Mouse (Mus musculus): ENCODE data around the gene Myl3. TPM values are rescaled to one million over a fixed set of nuclear protein-coding genes. Genes with fewer than 3 reads are reported as not detected.

Myl3 gene
- polyA plus RNA-seq, 1 experiment from 2014 or later, result 19.8 TPM

- Histone ChIP-seq H3K4me3 (no peak overlapping the region), H3K9ac (no peak overlapping the region), H3K27me3 (no peaks in the 10 kb centered on the region), H3K4me1 (peaks cover 40% of the 10 kb centered on the region), H3K27ac (peak overlapping the region; percentile 35; the same call in 1 of the 2 replicates), H3K4me2 (no peak overlapping the region), H3K36me3 (no peaks in the 10 kb centered on the region), H3K9me3 (no peaks in the 10 kb centered on the region)
- WGBS, result 60% methylated on average over 2 of the region's 2 CpGs
- ATAC-seq (ENCODE audit: borderline replicate concordance, extremely low read depth, low FRiP score, low TSS enrichment), result no peak
Measured at GRCm38 (mm10) chr9:110763405-110763804, 21.7 kb downstream of the Myl3 start.

GRCm38 (mm10) chr9:110772336-110772735 is 30.7 kb downstream of the Myl3 start:
- H3K9ac ChIP-seq, result no peak overlapping the region
- ATAC-seq (ENCODE audit: borderline replicate concordance, extremely low read depth, low FRiP score, low TSS enrichment), result no peak
- no peaks in the 10 kb centered on the region for H3K9me3 ChIP-seq
- H3K4me1 ChIP-seq, result peaks cover 19% of the 10 kb centered on the region
- H3K27ac ChIP-seq, result no peak overlapping the region
- no peaks in the 10 kb centered on the region for H3K36me3 ChIP-seq
- 88% methylated on average over 10 of the region's 10 CpGs for WGBS
- H3K4me3 ChIP-seq, result no peak overlapping the region
- H3K4me2 ChIP-seq, result no peak overlapping the region
- no peaks in the 10 kb centered on the region for H3K27me3 ChIP-seq

DNA sequence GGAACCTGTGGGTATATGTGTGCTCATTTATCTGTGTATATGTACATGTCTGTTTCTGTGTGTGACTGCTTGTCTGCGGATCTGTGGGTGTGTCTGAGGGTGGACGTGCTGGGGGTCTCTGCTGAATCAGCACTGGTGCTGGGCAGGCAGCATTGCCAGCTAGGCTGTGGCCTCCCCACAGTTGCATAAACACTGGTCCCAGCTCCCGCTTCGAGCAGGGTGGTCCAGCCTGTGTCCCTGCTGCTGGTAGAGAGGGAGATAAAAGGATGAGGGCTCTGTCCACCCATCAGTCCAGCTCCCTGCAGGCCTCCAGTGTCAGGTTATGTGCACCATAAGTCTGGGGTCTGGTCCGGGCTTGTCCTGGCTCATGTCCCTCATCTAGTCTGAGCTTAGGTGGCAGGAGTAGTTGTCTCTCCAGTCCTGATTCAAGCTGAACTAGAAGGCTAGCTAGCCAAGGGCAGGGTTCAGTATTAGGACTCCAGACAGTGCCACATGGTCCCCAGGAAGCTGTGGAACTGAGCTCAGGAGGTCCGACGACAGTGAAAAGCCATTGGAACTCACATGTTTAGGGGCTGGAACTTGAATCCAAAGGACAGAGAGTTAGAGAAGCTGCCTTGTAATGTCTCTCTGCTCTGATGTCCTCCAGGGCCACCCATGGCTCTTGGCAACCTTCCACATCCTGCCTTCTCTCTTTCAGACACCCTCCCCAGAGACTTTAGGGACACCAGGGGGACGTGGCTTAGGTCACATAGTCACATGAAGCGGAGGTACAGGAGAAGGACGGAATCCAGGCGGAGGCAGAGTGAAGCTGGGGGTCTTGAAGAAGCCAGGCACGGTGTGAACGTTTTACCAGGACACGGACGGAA is 33.0 kb downstream of the Myl3 start:
- no peaks in the 10 kb centered on the region for H3K36me3 ChIP-seq
- H3K9me3 ChIP-seq, result no peaks in the 10 kb centered on the region
- H3K4me2 ChIP-seq, result peak overlapping the region; percentile 41
- peaks cover 40% of the 10 kb centered on the region for H3K4me1 ChIP-seq
- H3K4me3 ChIP-seq, result no peak overlapping the region
- peak overlapping the region; percentile 89 for H3K27ac ChIP-seq
- H3K9ac ChIP-seq, result no peak overlapping the region
- peak; percentile 82 for ATAC-seq (ENCODE audit: borderline replicate concordance, extremely low read depth, low FRiP score, low TSS enrichment)
- H3K27me3 ChIP-seq, result no peaks in the 10 kb centered on the region
- 44% methylated on average over 15 of the region's 15 CpGs for WGBS

GRCm38 (mm10) chr9:110775269-110776022 is 33.8 kb downstream of the Myl3 start:
- Histone ChIP-seq H3K4me1 (peaks cover 40% of the 10 kb centered on the region), H3K9ac (peak overlapping the region; percentile 0; the same call in 1 of the 2 replicates), H3K27me3 (0 out of 2 replicates have a peak, but pooled peaks cover 2% of the 10 kb centered on the region), H3K27ac (peak overlapping the region; percentile 89), H3K4me3 (no peak overlapping the region), H3K9me3 (no peaks in the 10 kb centered on the region), H3K36me3 (no peaks in the 10 kb centered on the region), H3K4me2 (peak overlapping the region; percentile 41)
- 47% methylated on average over 10 of the region's 10 CpGs for WGBS
- ATAC-seq (ENCODE audit: borderline replicate concordance, extremely low read depth, low FRiP score, low TSS enrichment), result peak; percentile 82

DNA sequence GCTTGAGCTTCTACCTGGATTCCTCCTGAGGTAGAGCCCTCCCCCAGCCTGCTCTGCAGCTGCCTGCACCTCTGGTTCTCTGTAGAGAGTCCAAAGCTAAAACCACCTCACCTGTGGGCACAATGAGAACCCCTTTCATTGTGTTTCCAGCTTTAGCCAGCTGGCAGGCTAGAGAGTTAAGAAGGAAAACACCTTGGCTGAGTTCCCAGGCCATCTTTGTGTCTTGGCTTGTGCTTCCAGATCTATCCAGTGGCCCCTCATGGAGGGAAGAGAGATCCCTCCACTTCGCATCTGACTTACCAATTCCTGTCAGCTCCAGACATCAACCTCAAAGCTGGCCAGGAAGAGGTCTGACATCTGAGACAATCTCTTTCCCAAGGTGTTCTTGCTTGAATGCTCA is 36.4 kb downstream of the Myl3 start:
- Histone ChIP-seq H3K27ac (no peak overlapping the region; the same call in 1 of the 2 replicates), H3K9me3 (no peaks in the 10 kb centered on the region), H3K36me3 (no peaks in the 10 kb centered on the region), H3K4me2 (no peak overlapping the region), H3K27me3 (0 out of 2 replicates have a peak, but pooled peaks cover 4% of the 10 kb centered on the region), H3K4me1 (peaks cover 59% of the 10 kb centered on the region), H3K9ac (no peak overlapping the region), H3K4me3 (no peak overlapping the region)
- ATAC-seq (ENCODE audit: borderline replicate concordance, extremely low read depth, low FRiP score, low TSS enrichment), result no peak
- 48% methylated on average over 1 of the region's 1 CpGs for WGBS

- no peak overlapping the region for H3K9ac ChIP-seq
Measured at GRCm38 (mm10) chr9:110778559-110778958, 36.9 kb downstream of the Myl3 start.

DNA sequence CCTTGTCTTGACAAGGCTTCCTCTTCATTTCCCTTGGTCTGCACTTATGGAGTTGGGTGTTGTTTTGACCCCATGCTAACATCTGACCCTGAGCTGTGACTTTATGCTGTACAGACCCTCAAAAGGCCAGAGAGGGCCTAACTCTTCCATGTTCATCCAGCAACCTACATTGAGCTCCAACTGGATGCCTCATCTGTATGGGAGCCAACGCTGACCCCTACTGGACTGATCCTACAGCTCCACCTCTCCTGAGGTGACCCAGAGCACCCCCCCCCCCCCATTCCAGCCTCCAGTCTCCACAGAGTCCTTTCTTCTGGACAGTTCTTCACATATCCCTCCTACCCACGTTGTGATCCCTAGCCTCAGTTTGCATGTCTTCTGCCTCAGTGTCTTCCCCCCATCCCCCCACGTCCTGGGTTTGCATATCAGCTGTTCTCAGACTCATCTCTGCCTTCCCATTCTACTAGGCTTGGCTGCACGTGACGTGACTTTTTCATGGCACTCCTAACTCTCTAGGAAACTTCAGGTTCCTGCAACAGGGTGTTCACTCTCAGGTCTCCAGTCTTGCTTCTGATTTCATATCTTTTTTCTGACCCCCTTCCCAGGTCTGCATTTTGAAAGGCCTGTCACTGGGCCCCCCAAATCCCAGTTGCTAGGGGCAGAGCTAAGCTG is 37.7 kb downstream of the Myl3 start:
- no peaks in the 10 kb centered on the region for H3K9me3 ChIP-seq
- no peaks in the 10 kb centered on the region for H3K36me3 ChIP-seq

More at GRCm38 (mm10) chr9:110778559-110778958, 36.9 kb downstream of the Myl3 start:
- no peak for ATAC-seq (ENCODE audit: borderline replicate concordance, extremely low read depth, low FRiP score, low TSS enrichment)
- H3K27me3 ChIP-seq, result 0 out of 2 replicates have a peak, but pooled peaks cover 4% of the 10 kb centered on the region
- H3K36me3 ChIP-seq, result no peaks in the 10 kb centered on the region
- peak overlapping the region; percentile 33; the same call in 1 of the 2 replicates for H3K27ac ChIP-seq
- no peak overlapping the region for H3K4me3 ChIP-seq
- no peak overlapping the region for H3K4me2 ChIP-seq
- H3K4me1 ChIP-seq, result peaks cover 59% of the 10 kb centered on the region
- H3K9me3 ChIP-seq, result no peaks in the 10 kb centered on the region
- WGBS, result 73% methylated on average over 7 of the region's 7 CpGs

GRCm38 (mm10) chr9:110781256-110781721 is 39.6 kb downstream of the Myl3 start:
- peak; percentile 92 for ATAC-seq (ENCODE audit: borderline replicate concordance, extremely low read depth, low FRiP score, low TSS enrichment)
- WGBS, result under 1% methylated on average over 43 of the region's 43 CpGs
- H3K4me2 ChIP-seq, result peak overlapping the region; percentile 88
- peak overlapping the region; percentile 53 for H3K9ac ChIP-seq
- H3K36me3 ChIP-seq, result no peaks in the 10 kb centered on the region
- peak overlapping the region; percentile 67 for H3K27ac ChIP-seq
- peak overlapping the region; percentile 47 for H3K4me3 ChIP-seq
- 0 out of 2 replicates have a peak, but pooled peaks cover 4% of the 10 kb centered on the region for H3K27me3 ChIP-seq
- no peaks in the 10 kb centered on the region for H3K9me3 ChIP-seq
- peaks cover 47% of the 10 kb centered on the region for H3K4me1 ChIP-seq

More for the DNA sequence above, 37.7 kb downstream of the Myl3 start:
- ATAC-seq (ENCODE audit: borderline replicate concordance, extremely low read depth, low FRiP score, low TSS enrichment), result no peak
- Histone ChIP-seq H3K4me2 (no peak overlapping the region), H3K4me1 (peaks cover 57% of the 10 kb centered on the region), H3K9ac (no peak overlapping the region), H3K4me3 (no peak overlapping the region), H3K27ac (peak overlapping the region; percentile 33; the same call in 1 of the 2 replicates), H3K27me3 (0 out of 2 replicates have a peak, but pooled peaks cover 4% of the 10 kb centered on the region)
- 53% methylated on average over 5 of the region's 5 CpGs for WGBS

GRCm38 (mm10) chr9:110781731-110782130 is 40.1 kb downstream of the Myl3 start:
- Histone ChIP-seq H3K4me3 (peak overlapping the region; percentile 47), H3K27me3 (0 out of 2 replicates have a peak, but pooled peaks cover 4% of the 10 kb centered on the region), H3K4me2 (peak overlapping the region; percentile 88), H3K9me3 (no peaks in the 10 kb centered on the region), H3K4me1 (peaks cover 47% of the 10 kb centered on the region), H3K27ac (peak overlapping the region; percentile 67), H3K36me3 (no peaks in the 10 kb centered on the region), H3K9ac (peak overlapping the region; percentile 53)
- peak; percentile 77 for ATAC-seq (ENCODE audit: borderline replicate concordance, extremely low read depth, low FRiP score, low TSS enrichment)
- under 1% methylated on average over 23 of the region's 23 CpGs for WGBS

- H3K27ac ChIP-seq, result no peak overlapping the region
- no peaks in the 10 kb centered on the region for H3K36me3 ChIP-seq
- peaks cover 29% of the 10 kb centered on the region for H3K4me1 ChIP-seq
- WGBS, result 4% methylated on average over 1 of the region's 1 CpGs
- no peaks in the 10 kb centered on the region for H3K9me3 ChIP-seq
- H3K4me3 ChIP-seq, result no peak overlapping the region
- H3K4me2 ChIP-seq, result no peak overlapping the region
- no peak for ATAC-seq (ENCODE audit: borderline replicate concordance, extremely low read depth, low FRiP score, low TSS enrichment)
- no peak overlapping the region for H3K9ac ChIP-seq
- H3K27me3 ChIP-seq, result 0 out of 2 replicates have a peak, but pooled peaks cover 4% of the 10 kb centered on the region
Measured at GRCm38 (mm10) chr9:110783611-110784010, 42.0 kb downstream of the Myl3 start.

DNA sequence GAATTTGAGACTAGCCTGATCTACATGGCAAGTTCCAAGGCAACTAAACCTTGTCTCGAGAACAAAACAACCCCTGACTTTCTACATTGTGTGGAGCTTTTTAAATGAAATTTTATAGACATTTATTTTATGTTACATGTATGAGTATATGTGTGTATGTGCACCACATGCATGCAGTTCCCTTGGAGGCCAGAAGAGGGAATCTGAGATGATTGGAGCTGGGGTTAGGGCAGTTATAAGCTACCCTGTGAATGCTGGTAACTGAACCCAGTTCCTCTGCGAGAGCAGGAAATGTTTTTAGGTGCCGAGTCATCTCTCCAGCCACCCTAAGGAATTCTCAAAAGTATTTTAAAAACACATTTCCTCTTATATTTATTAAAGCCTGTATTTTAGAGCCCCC is 46.5 kb downstream of the Myl3 start:
- H3K27ac ChIP-seq, result no peak overlapping the region
- H3K4me3 ChIP-seq, result no peak overlapping the region
- ATAC-seq (ENCODE audit: borderline replicate concordance, extremely low read depth, low FRiP score, low TSS enrichment), result no peak
- no peak overlapping the region for H3K9ac ChIP-seq
- H3K27me3 ChIP-seq, result no peaks in the 10 kb centered on the region
- no peaks in the 10 kb centered on the region for H3K36me3 ChIP-seq
- no peak overlapping the region for H3K4me2 ChIP-seq
- 86% methylated on average over 3 of the region's 3 CpGs for WGBS
- no peaks in the 10 kb centered on the region for H3K9me3 ChIP-seq
- 0 out of 2 replicates have a peak, but pooled peaks cover 2% of the 10 kb centered on the region for H3K4me1 ChIP-seq

Data from lung, embryonic 15.5 days (tissue).